Mouse (Mus musculus): ENCODE measurements around the gene Plau.
A peak's percentile ranks its signal among the peaks of the same experiment; 100 is the strongest.

The Plau gene

GRCm38 (mm10) chr14:20806116-20806840 lies 30.2 kb upstream of the Plau start:
- DNase-seq: no peak

GRCm38 (mm10) chr14:20809349-20809748 lies 27.1 kb upstream of the Plau start:
- no peak for DNase-seq

GRCm38 (mm10) chr14:20809820-20810219 lies 26.6 kb upstream of the Plau start:
- no peak for DNase-seq

- no peak for DNase-seq
Measured at GRCm38 (mm10) chr14:20811236-20811635, 25.2 kb upstream of the Plau start.

- DNase-seq: no peak
Measured at GRCm38 (mm10) chr14:20811779-20812406, 24.6 kb upstream of the Plau start.

GRCm38 (mm10) chr14:20815448-20815847 lies 21.0 kb upstream of the Plau start:
- DNase-seq: no peak

- no peak for DNase-seq
Measured at GRCm38 (mm10) chr14:20824517-20824916, 11.9 kb upstream of the Plau start.

- no peak for DNase-seq
Measured at GRCm38 (mm10) chr14:20825516-20825915, 10.9 kb upstream of the Plau start.

- no peak for DNase-seq
Measured at GRCm38 (mm10) chr14:20827061-20827460, 9.4 kb upstream of the Plau start.

GRCm38 (mm10) chr14:20827491-20827890 lies 9.0 kb upstream of the Plau start:
- DNase-seq: no peak

- DNase-seq: no peak
Measured at GRCm38 (mm10) chr14:20828524-20828923, 7.9 kb upstream of the Plau start.

- no peak for DNase-seq
Measured at GRCm38 (mm10) chr14:20829523-20830366, 6.7 kb upstream of the Plau start.

GRCm38 (mm10) chr14:20831141-20831910 lies 5.1 kb upstream of the Plau start:
- DNase-seq: no peak

- DNase-seq: no peak
Measured at GRCm38 (mm10) chr14:20831915-20832314, 4.5 kb upstream of the Plau start.

- DNase-seq: no peak
Measured at GRCm38 (mm10) chr14:20833525-20833924, 2.9 kb upstream of the Plau start.

- no peak for DNase-seq
Measured at GRCm38 (mm10) chr14:20834136-20834535, 2.3 kb upstream of the Plau start.

- peak; percentile 23 for DNase-seq
Measured at GRCm38 (mm10) chr14:20836905-20837376, 481 bp downstream of the Plau start.

GRCm38 (mm10) chr14:20837681-20838080 lies 1.2 kb downstream of the Plau start:
- no peak for DNase-seq

GRCm38 (mm10) chr14:20841526-20841925 lies 5.1 kb downstream of the Plau start:
- DNase-seq: no peak

- no peak for DNase-seq
Measured at GRCm38 (mm10) chr14:20842629-20843028, 6.2 kb downstream of the Plau start.

GRCm38 (mm10) chr14:20844126-20844525 lies 7.7 kb downstream of the Plau start:
- DNase-seq: no peak

GRCm38 (mm10) chr14:20844671-20845576 lies 8.5 kb downstream of the Plau start:
- DNase-seq: no peak

All from right cerebral cortex, postnatal 4 days (tissue).